Mouse (Mus musculus) neural tube, embryonic 12.5 days (tissue): Measurements from ENCODE around the gene Atxn1. TPM values are rescaled to one million over a fixed set of nuclear protein-coding genes. Genes with fewer than 3 reads are reported as not detected.

Experiments
- ATAC-seq: fragments of 200-750 bp; cut with Nextera tagmentation; 2 replicates; pipeline ENCODE4 v1.8.0; 2017; ENCODE audit warnings: low read depth, mild to moderate bottlenecking, moderate TSS enrichment, moderate library complexity; ENCODE audit not compliant: low FRiP score
- H3K27ac ChIP-seq: fragments of 300-500 bp; sonication (generic); 2 replicates; pipeline ENCODE4 v1.5.1; 2016
- H3K27me3 ChIP-seq: fragments of 300-500 bp; sonication (generic); replicated peaks from 2 replicates; pipeline ENCODE4 v1.6.1; 2016; ENCODE audit warnings: mild to moderate bottlenecking
- H3K36me3 ChIP-seq: fragments of 300-500 bp; sonication (generic); 2 replicates; pipeline ENCODE4 v1.6.1; 2016; ENCODE audit warnings: mild to moderate bottlenecking
- H3K4me1 ChIP-seq: fragments of 300-500 bp; sonication (generic); 2 replicates; pipeline ENCODE4 v1.6.1; 2016
- H3K4me2 ChIP-seq: fragments of 300-500 bp; sonication (generic); replicated peaks from 2 replicates; pipeline ENCODE4 v1.6.1; 2016; ENCODE audit warnings: mild to moderate bottlenecking
- H3K4me3 ChIP-seq: fragments of 300-500 bp; sonication (generic); 2 replicates; pipeline ENCODE4 v1.5.1; 2016
- H3K9ac ChIP-seq: fragments of 300-500 bp; sonication (generic); 2 replicates; pipeline ENCODE4 v1.6.1; 2016; ENCODE audit warnings: mild to moderate bottlenecking
- H3K9me3 ChIP-seq: fragments of 300-500 bp; sonication (generic); 2 replicates; pipeline ENCODE4 v1.6.1; 2016; ENCODE audit warnings: mild to moderate bottlenecking
- WGBS: fragments of 180-500 bp; shearing (Covaris S2); methylation state at CpG from one replicate; pipeline ENCODE4 v1.1.7; 2016; 5-methylcytosine and 5-hydroxymethylcytosine counted together
- polyA plus RNA-seq: library from polyadenylated mRNA; unstranded; fragments of >200 nt; fragmentation: Nextera tagmentation; extraction: Ambion mirVana; gene quantifications from 2 replicates; pipeline ENCODE4 v1.2.1, GENCODE M21; 2016

The Atxn1 gene
- polyA plus RNA-seq, 1 experiment from 2014 or later: 3.4 TPM

GRCm38 (mm10) chr13:45603636-45604035 is 361.2 kb downstream of the Atxn1 start:
- Histone ChIP-seq H3K9me3 (no peaks in the 10 kb centered on the region), H3K27me3 (no peaks in the 10 kb centered on the region), H3K9ac (no peak overlapping the region), H3K36me3 (no peaks in the 10 kb centered on the region), H3K4me1 (0 out of 2 replicates have a peak, but pooled peaks cover 5% of the 10 kb centered on the region), H3K4me3 (no peak overlapping the region), H3K27ac (no peak overlapping the region), H3K4me2 (no peak overlapping the region)
- no peak for ATAC-seq
- 92% methylated on average over 6 of the region's 6 CpGs for WGBS

GRCm38 (mm10) chr13:45600443-45600842 is 364.4 kb downstream of the Atxn1 start:
- no peak overlapping the region for H3K4me2 ChIP-seq
- WGBS: 39% methylated on average over 6 of the region's 6 CpGs
- H3K9me3 ChIP-seq: no peaks in the 10 kb centered on the region
- H3K36me3 ChIP-seq: no peaks in the 10 kb centered on the region
- no peak overlapping the region for H3K9ac ChIP-seq
- no peak overlapping the region for H3K27ac ChIP-seq
- peaks cover 5% of the 10 kb centered on the region; the same call in 1 of the 2 replicates for H3K4me1 ChIP-seq
- no peaks in the 10 kb centered on the region for H3K27me3 ChIP-seq
- peak; percentile 78 for ATAC-seq
- H3K4me3 ChIP-seq: no peak overlapping the region

- H3K27me3 ChIP-seq: no peaks in the 10 kb centered on the region
- H3K4me2 ChIP-seq: no peak overlapping the region
- H3K27ac ChIP-seq: no peak overlapping the region
- 69% methylated on average over 2 of the region's 2 CpGs for WGBS
- H3K36me3 ChIP-seq: no peaks in the 10 kb centered on the region
- ATAC-seq: no peak
- peaks cover 12% of the 10 kb centered on the region; the same call in 1 of the 2 replicates for H3K4me1 ChIP-seq
- no peaks in the 10 kb centered on the region for H3K9me3 ChIP-seq
- H3K9ac ChIP-seq: no peak overlapping the region
- H3K4me3 ChIP-seq: no peak overlapping the region
Measured at GRCm38 (mm10) chr13:45599831-45600230, 365.0 kb downstream of the Atxn1 start.

GRCm38 (mm10) chr13:45595416-45595815 is 369.4 kb downstream of the Atxn1 start:
- Histone ChIP-seq H3K9ac (no peak overlapping the region), H3K4me3 (no peak overlapping the region), H3K4me1 (peaks cover 7% of the 10 kb centered on the region; the same call in 1 of the 2 replicates), H3K27me3 (no peaks in the 10 kb centered on the region), H3K36me3 (no peaks in the 10 kb centered on the region), H3K9me3 (no peaks in the 10 kb centered on the region), H3K4me2 (no peak overlapping the region), H3K27ac (no peak overlapping the region)
- no peak for ATAC-seq
- 56% methylated on average over 7 of the region's 7 CpGs for WGBS

GRCm38 (mm10) chr13:45593914-45594313 is 370.9 kb downstream of the Atxn1 start:
- no peaks in the 10 kb centered on the region for H3K27me3 ChIP-seq
- H3K27ac ChIP-seq: no peak overlapping the region
- H3K9ac ChIP-seq: no peak overlapping the region
- H3K4me2 ChIP-seq: no peak overlapping the region
- H3K36me3 ChIP-seq: no peaks in the 10 kb centered on the region
- H3K9me3 ChIP-seq: no peaks in the 10 kb centered on the region
- peaks cover 6% of the 10 kb centered on the region; the same call in 1 of the 2 replicates for H3K4me1 ChIP-seq
- H3K4me3 ChIP-seq: no peak overlapping the region
- 76% methylated on average over 1 of the region's 1 CpGs for WGBS
- no peak for ATAC-seq

- no peak overlapping the region for H3K9ac ChIP-seq
- no peak overlapping the region for H3K4me2 ChIP-seq
- no peaks in the 10 kb centered on the region for H3K36me3 ChIP-seq
- no peaks in the 10 kb centered on the region for H3K9me3 ChIP-seq
- ATAC-seq: no peak
- H3K4me1 ChIP-seq: peaks cover 6% of the 10 kb centered on the region; the same call in 1 of the 2 replicates
- H3K27ac ChIP-seq: no peak overlapping the region
- H3K4me3 ChIP-seq: no peak overlapping the region
- no peaks in the 10 kb centered on the region for H3K27me3 ChIP-seq
Measured at GRCm38 (mm10) chr13:45590898-45591297, 373.9 kb downstream of the Atxn1 start.

GRCm38 (mm10) chr13:45583061-45583460 is 381.7 kb downstream of the Atxn1 start:
- Histone ChIP-seq H3K4me3 (no peak overlapping the region), H3K9me3 (0 out of 2 replicates have a peak, but pooled peaks cover 3% of the 10 kb centered on the region), H3K4me1 (0 out of 2 replicates have a peak, but pooled peaks cover 7% of the 10 kb centered on the region), H3K9ac (no peak overlapping the region), H3K27ac (no peak overlapping the region), H3K4me2 (no peak overlapping the region), H3K27me3 (no peaks in the 10 kb centered on the region), H3K36me3 (no peaks in the 10 kb centered on the region)
- 87% methylated on average over 5 of the region's 5 CpGs for WGBS
- ATAC-seq: no peak

- Histone ChIP-seq H3K27ac (no peak overlapping the region), H3K27me3 (no peaks in the 10 kb centered on the region), H3K4me3 (no peak overlapping the region), H3K4me1 (peaks cover 12% of the 10 kb centered on the region), H3K36me3 (no peaks in the 10 kb centered on the region), H3K4me2 (no peak overlapping the region), H3K9me3 (0 out of 2 replicates have a peak, but pooled peaks cover 3% of the 10 kb centered on the region), H3K9ac (no peak overlapping the region)
- ATAC-seq: no peak
- 61% methylated on average over 12 of the region's 12 CpGs for WGBS
Measured at GRCm38 (mm10) chr13:45582294-45582693, 382.5 kb downstream of the Atxn1 start.

- 81% methylated on average over 3 of the region's 3 CpGs for WGBS
- Histone ChIP-seq H3K27ac (no peak overlapping the region), H3K4me3 (no peak overlapping the region), H3K9me3 (0 out of 2 replicates have a peak, but pooled peaks cover 3% of the 10 kb centered on the region), H3K9ac (no peak overlapping the region), H3K4me2 (no peak overlapping the region), H3K4me1 (peaks cover 20% of the 10 kb centered on the region), H3K36me3 (no peaks in the 10 kb centered on the region), H3K27me3 (no peaks in the 10 kb centered on the region)
- no peak for ATAC-seq
Measured at GRCm38 (mm10) chr13:45579751-45580150, 385.1 kb downstream of the Atxn1 start.

- 44% methylated on average over 2 of the region's 2 CpGs for WGBS
- no peak for ATAC-seq
- Histone ChIP-seq H3K9me3 (no peaks in the 10 kb centered on the region), H3K4me1 (peaks cover 20% of the 10 kb centered on the region), H3K4me3 (no peak overlapping the region), H3K9ac (no peak overlapping the region), H3K4me2 (no peak overlapping the region), H3K27me3 (no peaks in the 10 kb centered on the region), H3K36me3 (no peaks in the 10 kb centered on the region), H3K27ac (no peak overlapping the region)
Measured at GRCm38 (mm10) chr13:45577784-45578183, 387.0 kb downstream of the Atxn1 start.

- H3K27ac ChIP-seq: no peak overlapping the region
- no peak overlapping the region for H3K4me3 ChIP-seq
- H3K27me3 ChIP-seq: no peaks in the 10 kb centered on the region
- WGBS: 26% methylated on average over 5 of the region's 5 CpGs
- no peak overlapping the region for H3K9ac ChIP-seq
- no peak for ATAC-seq
- H3K36me3 ChIP-seq: no peaks in the 10 kb centered on the region
- no peaks in the 10 kb centered on the region for H3K9me3 ChIP-seq
- peaks cover 19% of the 10 kb centered on the region for H3K4me1 ChIP-seq
- no peak overlapping the region for H3K4me2 ChIP-seq
Measured at GRCm38 (mm10) chr13:45577366-45577765, 387.4 kb downstream of the Atxn1 start.

GRCm38 (mm10) chr13:45576185-45576584 is 388.6 kb downstream of the Atxn1 start:
- Histone ChIP-seq H3K27me3 (no peaks in the 10 kb centered on the region), H3K4me2 (no peak overlapping the region), H3K36me3 (no peaks in the 10 kb centered on the region), H3K4me1 (peaks cover 14% of the 10 kb centered on the region), H3K9me3 (no peaks in the 10 kb centered on the region), H3K9ac (no peak overlapping the region), H3K27ac (no peak overlapping the region), H3K4me3 (no peak overlapping the region)
- 77% methylated on average over 4 of the region's 4 CpGs for WGBS
- no peak for ATAC-seq

- WGBS: 29% methylated on average over 4 of the region's 4 CpGs
- Histone ChIP-seq H3K27ac (no peak overlapping the region), H3K4me1 (peaks cover 13% of the 10 kb centered on the region), H3K9ac (no peak overlapping the region), H3K27me3 (no peaks in the 10 kb centered on the region), H3K9me3 (no peaks in the 10 kb centered on the region), H3K36me3 (no peaks in the 10 kb centered on the region), H3K4me3 (no peak overlapping the region), H3K4me2 (no peak overlapping the region)
- no peak for ATAC-seq
Measured at GRCm38 (mm10) chr13:45572768-45573167, 392.0 kb downstream of the Atxn1 start.
